Mouse (Mus musculus) frontal cortex, postnatal 14 days (tissue): ENCODE data around the gene Lnx2.

ENCODE experiments used
- DNase-seq, 2 experiments: peaks; one replicate each; pipeline ENCODE4 v3.0.0; 2022; ENCODE audit warnings: low spot score in 2 of 2

The Lnx2 gene

GRCm38 (mm10) chr5:147051500-147052308 lies 24.7 kb downstream of the Lnx2 start:
- no peak for DNase-seq

- DNase-seq: no peak
Measured at GRCm38 (mm10) chr5:147050816-147051499, 25.4 kb downstream of the Lnx2 start.

- DNase-seq: no peak
Measured at GRCm38 (mm10) chr5:147049544-147050209, 26.7 kb downstream of the Lnx2 start.

- no peak for DNase-seq
Measured at GRCm38 (mm10) chr5:147045929-147046328, 30.5 kb downstream of the Lnx2 start.

- DNase-seq: no peak
Measured at GRCm38 (mm10) chr5:147045311-147045710, 31.1 kb downstream of the Lnx2 start.

- no peak for DNase-seq
Measured at GRCm38 (mm10) chr5:147043240-147043844, 33.0 kb downstream of the Lnx2 start.

- DNase-seq: no peak
Measured at GRCm38 (mm10) chr5:147041965-147042937, 34.1 kb downstream of the Lnx2 start.

- no peak for DNase-seq
Measured at GRCm38 (mm10) chr5:147039394-147039793, 37.0 kb downstream of the Lnx2 start.

- no peak for DNase-seq
Measured at GRCm38 (mm10) chr5:147037601-147038000, 38.8 kb downstream of the Lnx2 start.

GRCm38 (mm10) chr5:147036661-147037060 lies 39.7 kb downstream of the Lnx2 start:
- DNase-seq: no peak

GRCm38 (mm10) chr5:147036028-147036427 lies 40.4 kb downstream of the Lnx2 start:
- no peak for DNase-seq

- no peak for DNase-seq
Measured at GRCm38 (mm10) chr5:147035301-147035700, 41.1 kb downstream of the Lnx2 start.

- DNase-seq: no peak
Measured at GRCm38 (mm10) chr5:147034283-147034682, 42.1 kb downstream of the Lnx2 start.

- DNase-seq: no peak
Measured at GRCm38 (mm10) chr5:147033155-147033554, 43.2 kb downstream of the Lnx2 start.

- DNase-seq: no peak
Measured at GRCm38 (mm10) chr5:147031281-147031680, 45.1 kb downstream of the Lnx2 start.

GRCm38 (mm10) chr5:147024331-147025034 lies 51.9 kb downstream of the Lnx2 start:
- DNase-seq: no peak

GRCm38 (mm10) chr5:147023245-147023970 lies 53.0 kb downstream of the Lnx2 start:
- DNase-seq: no peak

- DNase-seq: no peak
Measured at GRCm38 (mm10) chr5:147021546-147022265, 54.7 kb downstream of the Lnx2 start.

GRCm38 (mm10) chr5:147020579-147020978 lies 55.8 kb downstream of the Lnx2 start:
- no peak for DNase-seq
